Mouse (Mus musculus) myocyte (in vitro differentiated cells): Measurements from ENCODE around the gene Abcc4.

Experiments
- E2F4 ChIP-seq: IDR thresholded peaks from one replicate; pipeline ENCODE4 v1.6.1; 2011; ENCODE audit warnings: mild to moderate bottlenecking, control low read depth, moderate library complexity; ENCODE audit not compliant: insufficient read depth
- MAX ChIP-seq: IDR thresholded peaks from one replicate; pipeline ENCODE4 v1.6.1; 2011; ENCODE audit warnings: low read depth, mild to moderate bottlenecking, control low read depth
- MYOG ChIP-seq, 3 experiments: IDR thresholded peaks; one replicate each; pipeline ENCODE4 v1.6.1; 2011; ENCODE audit warnings: control low read depth in 2 of 3, low read depth in 2 of 3, mild to moderate bottlenecking in 2 of 3; ENCODE audit not compliant: insufficient read length in 2 of 3, control insufficient read depth in 1 of 3, insufficient read depth in 1 of 3
- POLR2A ChIP-seq: IDR thresholded peaks from one replicate; pipeline ENCODE4 v1.6.1; 2011; ENCODE audit warnings: low read depth, mild to moderate bottlenecking, control low read depth, moderate library complexity; ENCODE audit not compliant: insufficient read length
- POLR2AphosphoS2 ChIP-seq: IDR thresholded peaks from one replicate; pipeline ENCODE4 v1.6.1; 2011; ENCODE audit warnings: low read depth, control low read depth; ENCODE audit not compliant: insufficient read length
- REST ChIP-seq: IDR thresholded peaks from one replicate; pipeline ENCODE4 v1.6.1; 2011; ENCODE audit warnings: mild to moderate bottlenecking, control low read depth, moderate library complexity; ENCODE audit not compliant: insufficient read depth, insufficient read length
- SRF ChIP-seq: IDR thresholded peaks from one replicate; pipeline ENCODE4 v1.6.1; 2011; ENCODE audit warnings: low read depth; ENCODE audit not compliant: control insufficient read depth, insufficient read length
- TCF12 ChIP-seq: IDR thresholded peaks from one replicate; pipeline ENCODE4 v1.6.1; 2011; ENCODE audit warnings: mild to moderate bottlenecking, control low read depth; ENCODE audit not compliant: poor library complexity, insufficient read depth, severe bottlenecking
- USF1 ChIP-seq: IDR thresholded peaks from one replicate; pipeline ENCODE4 v1.6.1; 2011; ENCODE audit warnings: low read depth, mild to moderate bottlenecking, control low read depth, moderate library complexity

DNA sequence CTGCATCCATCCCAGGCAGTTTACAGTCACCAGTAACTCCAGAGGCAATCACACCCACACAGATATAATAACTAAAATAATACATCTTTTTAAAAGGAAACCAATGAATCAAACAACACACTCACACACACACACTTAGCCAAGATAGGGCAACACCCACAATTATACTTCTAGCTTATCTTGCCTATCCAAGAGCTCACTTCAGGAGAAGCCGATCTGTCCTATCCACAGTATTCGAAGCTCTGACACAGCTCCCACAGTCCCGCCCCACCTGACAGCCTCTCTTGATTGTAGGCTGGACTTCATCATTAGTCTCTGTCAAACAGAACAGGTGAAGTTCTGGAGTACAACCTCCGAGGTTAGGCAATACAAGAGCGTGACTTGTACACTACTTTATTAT lies 19.4 kb upstream of the Abcc4 start:
- TF ChIP-seq E2F4: no peak
- TF ChIP-seq POLR2A: no peak
- TF ChIP-seq POLR2AphosphoS2: no peak
- no peak for TF ChIP-seq MAX
- no peak for TF ChIP-seq TCF12
- no peak for TF ChIP-seq MYOG (IDR thresholded peaks at IDR 0.05; ENCODE audit: control insufficient read depth in 1 of 3, insufficient read depth in 1 of 3, insufficient read length in 2 of 3, low read depth in 2 of 3)
- no peak for TF ChIP-seq SRF
- TF ChIP-seq USF1: no peak
- no peak for TF ChIP-seq REST
